Mouse (Mus musculus): ENCODE measurements at regions not wholly inside any gene's neighbourhood (a gene's known extent, or its start where the extent isn't known, plus 50 kb on each side); places are given as distances from the start of the nearest gene placed in this dataset.

DNA sequence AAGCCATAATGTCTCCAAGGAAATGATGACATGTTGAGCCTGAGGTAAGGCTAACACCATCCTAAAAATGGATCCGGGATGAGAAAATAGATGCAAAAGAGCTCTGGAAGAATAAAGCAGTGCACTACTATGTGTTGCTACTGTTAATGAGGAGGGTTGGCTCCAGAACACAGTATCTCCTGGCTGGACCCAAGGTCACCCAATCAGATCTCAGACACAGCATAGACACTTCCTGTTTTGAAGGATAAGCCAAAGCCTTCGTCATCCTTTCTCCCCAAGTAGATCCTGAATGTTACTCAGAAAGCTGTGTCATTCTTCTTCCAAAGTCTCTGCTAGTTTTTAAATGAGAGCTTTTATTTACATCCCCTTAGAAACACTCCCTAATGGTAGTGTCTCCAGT, 435.2 kb upstream of the Acvr2a start:
- no peak for TF ChIP-seq CTCF (IDR thresholded peaks at IDR 0.05; ENCODE audit: low read depth)
- TF ChIP-seq EP300 (IDR thresholded peaks at IDR 0.05; ENCODE audit: low read depth): no peak

All from liver, embryonic 14.5 days (tissue).